Mouse (Mus musculus) large intestine, adult 2 months (tissue): ENCODE results near the gene March1. TPM values are rescaled to one million over a fixed set of nuclear protein-coding genes. Genes with fewer than 3 reads are reported as not detected.

Source experiments
- DNase-seq: peaks from one replicate; pipeline ENCODE4 v3.0.0-alpha.2; 2012; ENCODE audit warnings: low read depth, low spot score
- WGBS: fragments of 180-500 bp; shearing (Covaris S2); methylation state at CpG from one replicate; pipeline ENCODE4 v1.1.7; 2018; 5-methylcytosine and 5-hydroxymethylcytosine counted together
- polyA plus RNA-seq: library from polyadenylated mRNA; depleted of rRNA; stranded (reverse); fragments of >200 nt; gene quantifications from 2 replicates; pipeline ENCODE4 v1.2.3, GENCODE M21; 2012; rRNA removed

The March1 gene
- 1.1 and 2.0 TPM in 2 replicates for polyA plus RNA-seq

DNA sequence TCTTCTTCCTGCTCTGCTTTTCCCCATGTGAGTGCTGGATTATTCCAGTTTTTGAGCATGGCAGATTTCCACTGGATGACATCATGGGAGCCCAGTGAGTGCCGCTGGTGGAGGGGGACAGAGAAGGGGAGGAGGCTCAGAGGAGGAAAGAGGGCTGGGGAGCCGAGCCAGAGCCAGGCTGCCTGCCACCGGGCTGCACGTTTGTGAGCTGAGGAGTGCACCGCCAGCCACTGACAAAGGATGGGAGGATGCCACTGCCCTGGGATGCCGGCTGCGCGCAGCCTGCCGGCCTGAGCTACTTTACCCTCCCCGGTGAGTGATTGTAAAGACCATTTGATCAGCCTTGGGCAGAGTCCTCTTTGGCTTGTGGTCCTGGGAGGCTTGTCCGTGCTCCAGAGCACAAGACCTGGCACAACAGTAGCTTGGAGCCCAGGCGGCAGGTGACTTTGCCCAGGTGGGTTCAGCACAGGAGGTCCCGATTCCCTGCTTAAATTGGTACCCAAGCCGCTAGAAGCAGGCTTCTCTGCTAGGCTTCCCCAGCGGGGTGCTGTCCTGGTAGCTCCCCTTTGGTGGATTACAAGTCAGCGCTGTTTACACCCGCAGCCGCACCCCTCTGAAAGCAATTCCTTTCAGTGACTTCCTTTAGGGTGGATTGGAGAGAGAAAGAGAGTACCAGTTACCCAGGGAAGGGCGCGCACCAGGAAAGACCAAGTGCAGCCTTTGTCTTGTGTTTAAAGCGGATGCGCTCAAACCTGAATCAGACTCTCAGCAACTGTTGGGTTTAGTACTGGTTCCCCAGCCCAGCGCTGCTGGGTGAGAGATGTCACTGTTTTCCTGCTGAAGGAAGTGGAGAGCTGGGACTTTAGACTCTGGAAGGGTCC, at the start of gene March1:
Gene March1, plus strand, starts transcription at position 30 of the 881 bp plus-strand sequence.
- WGBS, result 4% methylated on average over 23 of the region's 23 CpGs
- DNase-seq, result no peak

DNA sequence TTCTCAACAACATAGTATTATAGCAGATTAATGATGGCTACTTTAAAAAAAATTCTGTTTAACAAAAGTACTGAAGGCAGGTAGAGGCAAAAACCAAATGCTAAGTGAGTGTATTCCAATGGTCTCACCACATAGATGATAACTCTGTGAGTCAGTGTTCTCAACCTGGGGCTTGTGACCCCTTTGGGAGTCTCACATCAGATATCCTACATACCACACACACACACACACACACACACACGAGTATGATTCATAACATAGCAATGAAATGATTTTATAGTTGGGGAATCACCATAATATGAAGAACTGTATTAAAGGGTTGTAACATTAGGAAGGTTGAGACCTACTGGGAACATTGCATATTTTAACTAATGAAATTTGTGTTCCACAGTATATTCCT, 30.8 kb upstream of the March1 start:
- 32% methylated on average over 1 of the region's 1 CpGs for WGBS
- no peak for DNase-seq

DNA sequence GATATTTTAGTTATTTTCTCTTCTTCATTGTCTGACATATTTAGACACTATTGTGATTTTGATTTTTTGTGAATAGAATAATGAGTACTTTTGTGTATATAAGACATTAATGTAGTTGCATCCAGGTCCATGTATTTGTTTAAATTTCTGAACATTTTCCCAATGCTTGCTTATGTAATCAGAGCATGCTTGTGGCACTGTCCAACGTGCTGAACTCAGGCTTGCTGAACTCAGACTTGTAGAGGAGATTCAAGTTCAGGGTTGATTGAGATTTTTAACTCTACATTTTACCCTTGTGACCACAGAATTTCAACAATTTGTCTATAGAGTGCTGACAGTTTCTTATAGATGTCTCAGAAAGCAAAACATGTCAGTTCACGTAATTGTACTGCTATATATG, 14.5 kb upstream of the March1 start:
- WGBS, result 40% methylated on average over 2 of the region's 2 CpGs
- no peak for DNase-seq

DNA sequence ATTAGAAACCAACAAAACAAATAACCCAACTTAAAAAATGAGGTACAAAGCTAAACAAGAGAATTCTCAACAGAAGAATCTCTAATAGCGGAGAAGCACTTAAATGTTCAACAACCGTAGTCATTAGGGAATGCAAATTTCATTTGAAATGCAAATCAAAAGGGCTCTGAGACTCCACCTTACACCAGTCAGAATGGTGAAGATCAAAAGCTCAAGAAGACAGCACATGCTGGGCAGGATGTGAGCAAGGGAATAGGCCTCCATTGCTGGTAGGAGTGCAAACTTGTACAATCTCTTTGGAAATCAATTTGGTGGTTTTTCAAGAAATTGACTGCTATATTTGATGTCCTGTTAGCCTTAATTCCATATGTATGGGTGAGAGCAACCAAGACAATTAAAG, 8.2 kb upstream of the March1 start:
- WGBS, result 81% methylated on average over 2 of the region's 2 CpGs

DNA sequence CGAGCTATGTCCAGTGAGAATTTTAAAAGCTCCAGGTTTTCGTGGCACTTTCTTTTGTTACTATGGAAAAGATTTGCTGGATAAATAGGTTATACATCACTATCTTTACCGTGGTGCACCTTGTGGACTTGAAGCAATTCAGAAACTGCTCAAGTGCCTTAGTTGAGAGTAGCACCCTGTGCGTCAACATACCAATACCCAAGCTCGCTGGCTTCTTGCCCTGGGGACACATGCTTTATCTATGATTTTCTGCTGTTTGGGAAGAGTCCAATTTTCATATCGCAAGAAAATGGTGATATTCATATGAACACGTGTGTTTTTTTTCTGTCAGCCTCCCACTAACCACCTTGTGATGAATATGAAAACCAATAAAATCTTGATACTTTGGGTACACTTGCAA, 1.3 kb downstream of the March1 start:
- 47% methylated on average over 7 of the region's 7 CpGs for WGBS
- DNase-seq, result no peak

More for the DNA sequence above, 8.2 kb upstream of the March1 start:
- DNase-seq, result no peak

DNA sequence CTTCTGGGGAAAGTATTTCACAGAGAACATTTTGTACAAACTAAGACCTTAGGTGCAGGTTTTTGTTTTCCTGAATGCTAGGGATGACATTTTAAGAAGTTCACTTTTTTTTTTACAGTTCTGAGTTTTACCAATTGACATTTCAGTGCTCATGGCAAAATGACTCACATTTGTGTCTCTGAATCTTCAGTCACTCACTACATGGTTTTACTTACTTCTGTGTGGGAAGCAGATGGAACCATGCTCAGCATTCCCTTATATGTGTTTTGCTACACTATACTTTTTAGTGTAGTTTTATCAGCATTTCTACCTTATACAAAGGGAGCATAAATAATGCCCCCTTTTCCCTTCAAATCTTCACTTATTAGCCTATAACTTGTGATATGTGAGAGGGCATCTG, 27.2 kb downstream of the March1 start:
- no peak for DNase-seq

DNA sequence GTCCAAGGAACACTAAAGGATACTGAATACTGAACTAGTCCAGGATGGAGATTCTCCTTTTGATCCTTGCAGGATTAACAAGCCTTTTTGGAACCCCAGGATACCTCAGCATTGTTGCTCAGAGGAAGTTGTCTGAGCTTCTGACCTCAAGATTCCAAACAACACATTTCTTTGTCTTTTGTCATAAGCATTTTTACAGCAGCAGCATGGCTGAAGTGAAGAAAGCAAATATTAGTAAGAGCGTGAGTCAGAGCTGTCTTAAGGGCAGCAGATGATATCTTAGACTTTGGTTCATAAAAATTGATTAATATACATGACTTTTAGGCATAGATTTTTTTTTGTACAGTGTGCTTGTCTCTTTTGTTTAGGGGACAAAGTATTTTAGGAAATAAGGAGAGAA, 27.8 kb downstream of the March1 start:
- no peak for DNase-seq
- 34% methylated on average over 1 of the region's 1 CpGs for WGBS

DNA sequence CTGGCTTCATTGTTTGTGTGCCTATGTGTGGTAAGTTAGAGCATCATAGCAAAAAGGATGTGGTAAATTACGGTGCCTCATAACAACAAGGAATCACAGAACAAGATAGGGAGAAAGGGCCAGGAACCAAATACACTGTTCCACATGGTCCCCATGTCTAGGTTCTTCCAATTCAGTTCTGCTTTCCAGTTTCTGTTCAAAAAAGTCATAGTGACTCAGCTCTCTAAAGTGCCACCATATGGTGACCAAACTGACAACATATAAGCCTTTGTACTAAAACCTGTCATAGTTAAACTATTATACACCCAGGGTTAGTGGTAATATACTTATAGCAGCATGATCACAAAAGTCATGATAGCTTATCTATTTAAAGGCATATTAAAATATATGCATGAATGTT, 28.2 kb downstream of the March1 start:
- WGBS, result 76% methylated on average over 1 of the region's 1 CpGs
- DNase-seq, result no peak

DNA sequence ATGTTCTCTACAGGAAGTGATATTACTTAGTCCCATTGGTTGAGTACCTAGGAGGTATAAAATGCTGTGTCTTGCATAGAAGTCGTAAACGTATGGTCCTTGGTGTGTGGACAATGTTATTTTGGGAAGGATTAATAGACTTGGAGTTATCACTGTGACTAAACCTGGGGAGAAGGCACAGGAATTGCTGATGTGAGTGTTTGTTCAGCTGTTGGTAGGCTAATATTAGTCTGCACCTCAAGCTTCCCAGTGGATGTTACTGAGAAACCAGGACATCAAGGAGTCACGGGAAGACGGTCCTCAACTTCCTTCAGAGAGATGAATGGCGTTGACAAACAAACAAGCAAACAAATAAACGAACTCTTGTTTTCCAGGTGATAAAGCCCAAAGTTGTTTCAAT, 38.2 kb downstream of the March1 start:
- WGBS, result 78% methylated on average over 6 of the region's 6 CpGs
- DNase-seq, result no peak

DNA sequence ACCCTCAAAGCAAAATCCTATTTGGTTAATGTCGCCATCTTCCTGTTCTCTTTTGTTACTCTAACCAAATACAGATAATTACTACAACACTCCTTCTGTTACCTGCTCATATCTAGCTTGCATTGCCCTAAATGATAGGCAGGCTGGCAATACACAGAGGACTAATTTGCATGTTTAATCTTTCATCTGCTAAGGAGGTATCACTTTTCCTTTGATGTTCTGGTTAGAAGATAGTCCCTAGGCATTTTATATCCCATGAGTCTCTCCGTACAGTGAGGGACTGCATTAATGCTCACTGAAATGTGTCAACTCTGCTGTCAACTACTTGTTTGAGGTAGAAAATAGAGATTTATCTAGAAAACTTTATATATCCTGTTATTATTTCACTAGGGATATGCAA, 44.2 kb downstream of the March1 start:
- DNase-seq, result no peak
- WGBS, result 81% methylated on average over 2 of the region's 2 CpGs

DNA sequence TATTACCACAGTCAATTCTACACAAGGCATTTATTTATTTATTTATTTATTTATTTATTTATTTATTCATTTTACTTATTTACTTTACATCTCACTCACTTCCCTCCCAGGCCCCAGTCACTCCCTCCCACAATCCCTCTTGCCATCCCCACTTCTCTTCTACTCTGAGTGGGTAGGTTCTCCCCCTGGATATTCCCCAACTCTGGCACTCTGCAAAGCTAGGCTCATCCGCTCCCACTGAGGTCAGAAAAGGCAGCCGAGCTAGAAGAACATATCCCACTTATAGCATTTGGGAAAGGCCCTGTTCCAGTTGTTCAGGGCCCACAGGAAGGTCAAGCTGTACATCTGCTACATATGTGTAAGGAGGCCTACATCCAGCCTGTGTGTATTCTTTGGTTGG, 48.1 kb downstream of the March1 start:
- WGBS, result 83% methylated on average over 2 of the region's 2 CpGs
- DNase-seq, result no peak

DNA sequence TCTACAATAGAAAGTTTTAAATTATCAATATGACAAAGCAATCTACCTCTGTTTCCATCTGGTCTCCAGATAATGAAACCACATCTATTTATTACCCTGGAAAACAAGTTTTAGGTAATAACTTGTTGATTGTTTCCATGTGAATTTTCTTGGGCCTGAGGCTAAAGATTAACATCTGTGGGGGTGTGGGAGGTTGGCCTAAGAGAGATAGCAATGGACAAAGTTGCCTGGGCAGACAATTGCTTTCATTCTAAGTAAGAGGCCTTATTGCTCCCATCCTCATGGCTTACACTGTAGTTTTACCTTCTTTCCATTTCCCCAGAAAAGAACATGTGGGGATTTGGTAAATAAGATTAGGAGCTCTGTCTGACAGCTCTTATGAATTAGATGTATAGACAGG, 125.4 kb downstream of the March1 start:
- DNase-seq, result no peak

DNA sequence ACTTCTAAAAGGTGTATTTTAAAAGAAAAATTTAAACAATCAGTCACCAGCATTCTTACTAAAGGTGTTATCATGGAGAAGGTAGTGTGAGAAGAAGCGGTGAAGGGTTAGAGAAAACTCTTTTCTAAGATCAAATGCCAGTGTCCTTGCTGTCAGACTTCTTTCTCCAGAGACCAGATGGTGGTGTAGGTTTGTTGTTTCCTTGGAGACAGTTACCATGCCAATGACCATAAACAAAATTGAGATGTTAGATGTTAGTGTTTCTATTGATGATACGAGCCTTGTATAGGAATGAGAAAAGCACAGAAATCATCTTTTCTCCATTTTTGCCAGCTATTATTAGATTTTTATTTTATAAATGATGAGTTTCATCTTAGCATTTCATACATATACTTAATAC, 158.1 kb downstream of the March1 start:
- DNase-seq, result no peak
- WGBS, result 80% methylated on average over 2 of the region's 2 CpGs

DNA sequence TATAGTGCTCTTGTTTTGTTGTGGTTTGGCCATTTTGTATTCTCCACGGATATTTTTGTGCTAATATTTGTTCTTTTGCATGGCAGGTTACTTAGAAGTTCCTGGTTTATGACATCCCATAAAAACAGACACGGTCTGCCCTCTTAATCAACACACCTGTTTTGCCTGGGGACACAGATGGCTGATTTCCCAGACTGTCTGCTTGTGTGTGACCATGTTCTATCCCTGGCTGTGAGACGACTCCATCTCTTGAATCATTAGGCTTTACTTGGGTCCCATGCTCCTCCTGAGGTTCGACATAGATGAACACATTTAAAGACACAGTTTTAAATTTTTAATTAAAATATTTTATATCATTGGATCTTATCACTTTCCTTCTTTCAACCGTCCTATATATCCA, 163.5 kb downstream of the March1 start:
- no peak for DNase-seq
- WGBS, result 16% methylated on average over 5 of the region's 5 CpGs

DNA sequence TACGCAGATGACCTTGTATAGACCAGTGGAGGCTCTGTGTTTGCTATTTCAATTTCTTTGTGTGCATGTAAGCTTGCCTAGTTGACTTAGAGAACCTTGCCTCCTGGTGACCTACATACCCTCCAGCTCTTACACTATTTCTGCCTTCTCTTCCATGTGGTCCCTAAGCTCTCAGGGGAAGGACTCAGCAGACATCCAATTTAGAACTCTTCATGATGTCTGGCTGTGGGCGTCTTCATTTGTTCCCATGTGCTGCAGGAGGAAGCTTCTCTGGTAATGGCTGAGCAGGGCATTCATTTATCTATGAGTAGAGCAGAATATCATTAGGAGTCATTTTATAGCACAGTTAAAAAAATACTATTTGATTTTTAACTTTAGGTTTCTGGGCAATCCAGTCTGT, 195.3 kb downstream of the March1 start:
- no peak for DNase-seq
- WGBS, result 77% methylated on average over 2 of the region's 2 CpGs

DNA sequence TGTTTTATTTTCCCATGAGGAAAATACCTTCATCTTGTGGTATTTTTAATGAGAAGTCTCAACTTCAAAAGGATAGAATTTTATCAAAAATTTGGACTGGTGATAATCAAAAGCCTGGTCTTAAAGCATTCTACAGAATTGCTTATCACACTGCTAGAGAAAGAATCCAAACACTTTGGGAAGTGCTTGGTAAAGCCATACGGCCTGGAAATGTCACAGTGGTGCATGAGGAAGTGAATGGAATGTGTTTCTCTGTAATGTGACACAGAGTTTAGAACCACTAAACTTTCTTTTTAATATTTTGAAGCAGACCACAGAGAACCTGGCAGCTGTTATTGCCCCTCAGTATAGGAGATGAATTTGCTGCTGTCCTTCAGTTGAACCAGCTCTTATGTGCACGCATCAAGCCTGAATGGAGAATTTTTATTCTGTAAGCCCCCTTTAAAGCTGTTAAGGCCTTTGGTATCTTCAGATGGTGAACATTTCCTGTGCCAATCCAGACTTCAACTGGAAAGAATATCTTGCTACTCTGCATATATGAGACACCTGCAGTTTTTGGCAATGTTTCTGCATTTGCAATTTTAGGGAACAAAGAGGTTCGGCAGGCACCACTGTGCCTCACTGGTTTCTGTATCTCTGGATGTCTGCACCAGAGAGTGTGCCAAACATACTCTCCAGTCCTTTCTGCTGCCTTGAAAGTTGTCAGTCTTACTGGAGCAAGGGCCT, 304.8 kb downstream of the March1 start:
- 67% methylated on average over 3 of the region's 3 CpGs for WGBS
- no peak for DNase-seq

DNA sequence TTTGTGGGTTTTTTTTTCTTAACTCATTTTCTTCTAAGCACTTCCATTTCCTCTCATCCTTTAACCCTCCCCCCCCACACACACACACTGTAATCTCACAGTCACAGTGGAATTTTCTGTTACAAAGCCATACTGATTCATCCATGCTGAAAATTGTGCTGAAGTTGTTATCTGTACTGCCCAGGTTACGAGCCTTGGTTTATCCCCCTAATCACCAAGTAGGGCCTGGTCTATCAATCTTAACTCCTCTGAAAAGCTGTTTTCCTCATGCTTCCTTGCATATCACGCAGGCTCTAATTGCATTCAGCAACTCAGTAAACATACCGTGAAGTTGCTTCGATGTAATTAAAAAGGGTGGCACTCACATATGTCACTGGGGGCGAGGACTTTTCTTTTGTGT, 339.2 kb downstream of the March1 start:
- 43% methylated on average over 5 of the region's 5 CpGs for WGBS
- no peak for DNase-seq

DNA sequence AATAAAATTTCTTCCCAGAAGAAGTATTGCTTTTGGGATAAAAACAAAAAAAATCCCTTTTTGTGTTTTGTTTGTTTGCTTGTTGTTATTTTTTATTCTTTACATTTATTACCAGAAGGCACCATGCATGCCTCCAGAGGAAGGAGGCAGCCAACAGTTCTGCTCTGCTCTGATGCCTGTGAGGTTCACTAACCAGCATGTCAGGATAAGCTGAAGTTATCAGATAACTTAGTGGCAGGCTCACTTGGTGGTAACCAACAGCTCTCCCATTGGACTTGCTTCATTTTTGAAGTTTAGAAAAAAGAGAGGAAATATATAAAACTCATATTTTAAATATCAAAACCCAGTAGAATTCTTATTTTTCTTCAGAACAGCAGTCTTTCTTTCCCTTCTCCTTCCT, 339.8 kb downstream of the March1 start:
- DNase-seq, result no peak

DNA sequence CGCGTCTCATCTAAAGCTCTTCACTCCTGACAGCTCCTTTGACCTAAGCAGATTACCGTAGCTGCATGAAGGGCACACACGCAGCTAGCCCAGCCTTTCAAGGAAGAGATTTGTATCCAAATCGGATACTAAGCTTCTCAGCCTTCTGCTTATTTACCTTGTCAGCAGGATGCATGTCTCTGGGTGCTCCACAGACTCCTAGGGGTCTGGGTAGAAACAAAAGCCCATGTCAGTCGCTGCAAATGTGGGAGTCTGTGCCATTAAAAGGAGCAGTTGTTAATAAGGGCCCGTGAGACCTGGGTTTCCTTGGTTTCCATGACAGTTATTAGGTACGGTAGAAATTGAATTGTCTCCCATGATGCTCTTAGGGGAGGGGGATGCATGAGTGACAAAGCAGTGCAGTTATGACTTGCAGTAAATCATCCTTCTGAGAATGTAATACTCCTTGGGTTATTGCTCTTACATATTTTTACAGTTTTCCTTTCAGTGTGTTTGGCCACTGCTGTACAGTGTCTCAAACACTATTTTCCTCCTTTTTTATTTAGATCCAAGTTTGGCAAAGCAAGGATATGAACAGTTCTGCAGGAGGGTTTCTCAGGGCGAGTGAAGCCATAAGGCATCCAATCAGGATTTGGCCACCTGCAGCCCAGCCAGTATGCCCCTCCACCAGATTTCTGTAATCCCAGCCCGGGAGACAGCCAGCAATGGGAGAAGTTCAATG, 349.0 kb downstream of the March1 start:
- no peak for DNase-seq
- 33% methylated on average over 10 of the region's 10 CpGs for WGBS

DNA sequence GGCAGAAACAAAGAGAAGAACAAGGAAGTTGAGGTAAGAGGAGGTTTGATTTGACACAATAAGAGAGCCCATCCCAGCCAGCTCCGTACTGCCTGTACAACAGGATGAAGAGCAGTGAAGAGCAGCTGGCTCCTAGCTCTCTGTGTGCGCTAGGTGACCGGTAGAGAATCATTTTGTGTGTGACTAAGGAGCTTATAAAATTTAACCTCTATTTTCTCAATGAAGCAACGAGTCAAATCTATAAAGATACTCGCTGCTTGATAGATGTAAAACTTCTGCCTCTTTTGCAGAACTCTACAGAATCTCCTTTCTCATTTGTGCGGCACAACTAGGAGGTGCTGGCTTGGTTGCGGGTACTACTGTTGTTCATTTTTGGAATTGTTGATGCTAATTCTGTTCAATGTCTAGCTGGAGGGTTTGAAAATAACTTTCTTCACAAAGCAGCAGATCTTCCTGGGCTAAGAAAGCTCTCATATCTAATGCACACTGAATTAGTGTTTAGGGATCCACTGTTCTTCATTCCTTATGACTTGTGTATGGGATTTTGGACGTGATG, 349.6 kb downstream of the March1 start:
- no peak for DNase-seq
- 63% methylated on average over 8 of the region's 8 CpGs for WGBS
